Mouse (Mus musculus): ENCODE data around the gene Afmid. TPM values are rescaled to one million over a fixed set of nuclear protein-coding genes. Genes with fewer than 3 reads are reported as not detected.

Afmid gene
- total and polyA plus RNA-seq, 3 experiments, result 3.3 to 3.8 TPM; not detected in 1

DNA sequence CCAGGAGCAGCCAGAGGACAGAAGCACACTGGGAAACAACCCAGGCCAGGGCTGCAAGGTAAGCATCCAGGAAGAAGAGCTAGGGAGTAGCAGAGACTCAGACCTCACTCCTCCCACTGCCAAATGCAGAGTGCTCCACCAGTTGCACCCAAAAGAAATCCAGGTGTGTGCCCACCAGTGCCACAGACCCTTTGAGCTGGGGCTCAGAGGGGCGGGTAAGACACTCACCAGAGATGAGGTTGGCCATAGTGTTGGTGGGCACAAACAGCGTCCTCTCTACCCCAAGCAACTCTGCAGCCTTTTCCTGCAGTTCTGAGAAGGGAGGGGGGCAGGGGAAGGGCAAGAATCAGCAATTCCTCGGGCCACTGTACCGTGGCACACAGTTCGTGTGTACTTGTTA, 45.7 kb downstream of the Afmid start:
- Histone ChIP-seq H3K27me3 (ENCODE audit: control insufficient read depth in 1 of 2, insufficient read depth in 2 of 2, low read length in 2 of 2) (peaks cover 0 to 2% of the 10 kb centered on the region in 2 experiments; a peak in 1 of 4 replicates), H3K9me3 (replicated peaks; ENCODE audit: insufficient read depth, low read length) (no peaks in the 10 kb centered on the region), H3K9ac (ENCODE audit: control insufficient read depth, low read depth, low read length, poor library complexity, severe bottlenecking) (no peak overlapping the region), H3K4me1 (ENCODE audit: control insufficient read depth in 1 of 2, insufficient read depth in 2 of 2, low read length in 2 of 2) (no peaks in the 10 kb centered on the region), H3K36me3 (ENCODE audit: control insufficient read depth in 1 of 2, insufficient read depth in 2 of 2, low read length in 2 of 2) (no peaks in the 10 kb centered on the region), H3K27ac (ENCODE audit: control insufficient read depth, low read depth, low read length) (no peak overlapping the region), H3K4me3 (ENCODE audit: control insufficient read depth in 1 of 2, insufficient read depth in 1 of 2, low read depth in 2 of 2, low read length in 2 of 2) (no peak overlapping the region), H3K79me2 (ENCODE audit: control insufficient read depth, insufficient read depth, low read length, poor library complexity) (no peaks in the 10 kb centered on the region)
- DNase-seq (ENCODE audit: low read depth, low spot score), result no peak
- TF ChIP-seq TBP (IDR thresholded peaks at IDR 0.05; ENCODE audit: low read depth, low read length), result no peak
- TF ChIP-seq MXI1 (IDR thresholded peaks at IDR 0.05; ENCODE audit: low read depth, low read length), result no peak
- no peak for TF ChIP-seq HCFC1 (IDR thresholded peaks at IDR 0.05; ENCODE audit: low read depth, low read length)
- TF ChIP-seq KAT2A (conservative IDR thresholded peaks at IDR 0.05; ENCODE audit: low read depth, low read length), result no peak
- TF ChIP-seq BHLHE40 (IDR thresholded peaks at IDR 0.05; ENCODE audit: borderline replicate concordance, low read depth, low read length), result no peak
- TF ChIP-seq SIN3A (IDR thresholded peaks at IDR 0.05; ENCODE audit: low read length), result no peak
- TF ChIP-seq ZMIZ1 (IDR thresholded peaks at IDR 0.05; ENCODE audit: low read depth, low read length), result no peak
- no peak for TF ChIP-seq SMC3 (IDR thresholded peaks at IDR 0.05; ENCODE audit: low read depth, low read length)
- no peak for TF ChIP-seq MEF2A (IDR thresholded peaks at IDR 0.05; ENCODE audit: extremely low read depth, insufficient replicate concordance, low read depth, low read length, poor library complexity, severe bottlenecking)
- TF ChIP-seq ZC3H11A (IDR thresholded peaks at IDR 0.05; ENCODE audit: low read depth, low read length), result no peak
- TF ChIP-seq ELF1 (IDR thresholded peaks at IDR 0.05; ENCODE audit: low read depth, low read length), result no peak
- TF ChIP-seq TAL1 (IDR thresholded peaks at IDR 0.05; ENCODE audit: low read length), result no peak
- TF ChIP-seq POLR2AphosphoS5 (IDR thresholded peaks at IDR 0.05; ENCODE audit: borderline replicate concordance, low read depth, low read length), result no peak
- TF ChIP-seq CHD1 (IDR thresholded peaks at IDR 0.05; ENCODE audit: low read depth, low read length), result no peak
- no peak for TF ChIP-seq MAFK (IDR thresholded peaks at IDR 0.05; ENCODE audit: borderline replicate concordance, low read depth, low read length)
- TF ChIP-seq TCF12 (IDR thresholded peaks at IDR 0.05; ENCODE audit: low read depth, low read length), result no peak
- TF ChIP-seq ETS1 (IDR thresholded peaks at IDR 0.05; ENCODE audit: low read depth, low read length), result no peak
- TF ChIP-seq MYC (IDR thresholded peaks at IDR 0.05; ENCODE audit: low read depth, low read length), result no peak

DNA sequence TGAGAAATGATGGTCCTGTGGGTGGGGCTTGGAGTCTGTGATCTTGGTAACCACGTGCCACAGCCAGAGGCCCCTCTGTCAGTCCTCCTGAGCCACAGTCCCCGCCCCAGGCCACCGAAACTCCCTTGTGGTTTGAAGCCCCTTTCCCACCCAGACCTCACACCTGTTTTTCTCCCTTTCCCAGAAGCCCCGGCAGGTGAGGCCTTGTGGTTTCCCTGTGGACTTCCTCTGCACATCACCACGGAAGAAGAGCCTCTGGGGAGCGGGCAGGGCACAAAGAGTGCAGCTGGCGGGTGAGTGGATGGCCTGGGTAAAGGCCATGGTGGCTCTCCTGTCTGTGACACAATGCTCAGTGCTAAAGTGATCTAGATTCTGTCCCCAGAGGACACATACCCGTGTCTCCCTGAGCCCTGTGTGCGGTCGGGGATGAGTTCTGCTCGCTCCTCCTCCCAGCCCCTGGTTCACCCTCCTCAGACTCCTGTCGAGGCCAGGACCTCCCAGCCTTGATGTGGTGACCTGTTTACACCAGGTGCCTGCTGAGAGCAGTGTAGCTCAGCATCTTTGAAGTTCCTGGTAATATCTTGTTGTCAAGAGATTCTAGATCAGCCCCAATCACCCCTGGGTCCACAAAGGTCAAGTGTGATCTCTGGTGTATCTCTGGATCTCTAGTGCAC, 46.3 kb downstream of the Afmid start:
- Histone ChIP-seq H3K79me2 (ENCODE audit: control insufficient read depth, insufficient read depth, low read length, poor library complexity) (no peaks in the 10 kb centered on the region), H3K9ac (ENCODE audit: control insufficient read depth, low read depth, low read length, poor library complexity, severe bottlenecking) (no peak overlapping the region), H3K4me3 (ENCODE audit: control insufficient read depth in 1 of 2, insufficient read depth in 1 of 2, low read depth in 2 of 2, low read length in 2 of 2) (no peak overlapping the region), H3K4me1 (ENCODE audit: control insufficient read depth in 1 of 2, insufficient read depth in 2 of 2, low read length in 2 of 2) (no peaks in the 10 kb centered on the region), H3K27me3 (ENCODE audit: control insufficient read depth in 1 of 2, insufficient read depth in 2 of 2, low read length in 2 of 2) (peaks cover 2 to 3% of the 10 kb centered on the region in 2 experiments; a peak in 3 of 4 replicates), H3K9me3 (replicated peaks; ENCODE audit: insufficient read depth, low read length) (no peaks in the 10 kb centered on the region), H3K36me3 (ENCODE audit: control insufficient read depth in 1 of 2, insufficient read depth in 2 of 2, low read length in 2 of 2) (no peaks in the 10 kb centered on the region), H3K27ac (ENCODE audit: control insufficient read depth, low read depth, low read length) (no peak overlapping the region)
- no peak for DNase-seq (ENCODE audit: low read depth, low spot score)
- no peak for TF ChIP-seq MEF2A (IDR thresholded peaks at IDR 0.05; ENCODE audit: extremely low read depth, insufficient replicate concordance, low read depth, low read length, poor library complexity, severe bottlenecking)
- no peak for TF ChIP-seq SMC3 (IDR thresholded peaks at IDR 0.05; ENCODE audit: low read depth, low read length)
- TF ChIP-seq ZC3H11A (IDR thresholded peaks at IDR 0.05; ENCODE audit: low read depth, low read length), result no peak
- TF ChIP-seq RCOR1 (IDR thresholded peaks at IDR 0.05; ENCODE audit: low read depth, low read length), result no peak
- no peak for TF ChIP-seq GATA1 (IDR thresholded peaks at IDR 0.05; ENCODE audit: low read depth, low read length)
